Mouse (Mus musculus) liver, postnatal 0 days (tissue): ENCODE results near the gene Slc4a1ap.

Experiments used
- CTCF ChIP-seq: sonication (generic); IDR thresholded peaks from 2 replicates; pipeline ENCODE4 v1.5.1; 2016; ENCODE audit warnings: antibody characterized with exemption, low read depth
- EP300 ChIP-seq: IDR thresholded peaks from 2 replicates; pipeline ENCODE4 v1.6.1; 2016; ENCODE audit warnings: antibody characterized with exemption, low read depth, mild to moderate bottlenecking

DNA sequence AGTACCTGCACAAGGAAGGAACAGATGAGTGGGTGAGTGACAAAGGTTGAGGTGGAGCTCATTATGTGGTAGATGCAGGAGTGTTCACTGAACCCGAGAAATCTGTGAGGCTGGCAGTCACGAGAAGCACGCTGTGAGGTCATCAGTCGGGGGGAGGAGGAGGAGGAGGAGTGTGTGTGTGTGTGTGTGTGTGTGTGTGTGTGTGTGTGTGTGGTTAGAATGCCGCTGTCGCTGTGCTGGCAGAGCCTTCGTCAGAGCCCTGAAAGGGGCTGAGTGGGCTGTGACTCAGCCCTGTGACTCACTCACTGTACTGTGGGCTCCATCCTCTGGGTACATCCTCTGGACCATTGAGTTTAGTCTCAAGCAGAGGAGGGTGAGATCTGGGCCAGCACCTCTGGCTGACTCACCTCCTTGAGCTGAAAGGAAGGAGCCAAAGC is 49.8 kb downstream of the Slc4a1ap start:
- TF ChIP-seq CTCF: no peak
- no peak for TF ChIP-seq EP300
